Mouse (Mus musculus): ENCODE data around the gene Ctbp2. TPM values are rescaled to one million over a fixed set of nuclear protein-coding genes. Genes with fewer than 3 reads are reported as not detected.

Ctbp2 gene
- total and polyA plus RNA-seq, 3 experiments: 74.9 to 90.7 TPM; not detected in 1

- Histone ChIP-seq H3K9ac (ENCODE audit: control insufficient read depth, low read depth, low read length, poor library complexity, severe bottlenecking) (no peak overlapping the region), H3K79me2 (ENCODE audit: control insufficient read depth, insufficient read depth, low read length, poor library complexity) (no peaks in the 10 kb centered on the region), H3K36me3 (ENCODE audit: control insufficient read depth in 1 of 2, insufficient read depth in 2 of 2, low read length in 2 of 2) (peaks cover 0 to 16% of the 10 kb centered on the region in 2 experiments; a peak in 2 of 4 replicates), H3K9me3 (replicated peaks; ENCODE audit: insufficient read depth, low read length) (no peaks in the 10 kb centered on the region), H3K4me1 (ENCODE audit: control insufficient read depth in 1 of 2, insufficient read depth in 2 of 2, low read length in 2 of 2) (no peaks in the 10 kb centered on the region), H3K27ac (ENCODE audit: control insufficient read depth, low read depth, low read length) (no peak overlapping the region), H3K4me3 (ENCODE audit: control insufficient read depth in 1 of 2, insufficient read depth in 1 of 2, low read depth in 2 of 2, low read length in 2 of 2) (no peak overlapping the region), H3K27me3 (ENCODE audit: control insufficient read depth in 1 of 2, insufficient read depth in 2 of 2, low read length in 2 of 2) (no peaks in the 10 kb centered on the region)
- no peak for TF ChIP-seq CHD2 (IDR thresholded peaks at IDR 0.05; ENCODE audit: low read length)
- no peak for TF ChIP-seq RCOR1 (IDR thresholded peaks at IDR 0.05; ENCODE audit: low read depth, low read length)
- TF ChIP-seq KAT2A (conservative IDR thresholded peaks at IDR 0.05; ENCODE audit: low read depth, low read length): no peak
- no peak for TF ChIP-seq ELF1 (IDR thresholded peaks at IDR 0.05; ENCODE audit: low read depth, low read length)
- no peak for TF ChIP-seq TAL1 (IDR thresholded peaks at IDR 0.05; ENCODE audit: low read length)
- TF ChIP-seq ZNF384 (IDR thresholded peaks at IDR 0.05; ENCODE audit: low read depth, low read length): no peak
- no peak for TF ChIP-seq UBTF (IDR thresholded peaks at IDR 0.05; ENCODE audit: borderline replicate concordance, insufficient read depth, low read depth, low read length)
- TF ChIP-seq USF1 (IDR thresholded peaks at IDR 0.05; ENCODE audit: low read depth, low read length): no peak
- no peak for TF ChIP-seq MAX (IDR thresholded peaks at IDR 0.05; ENCODE audit: low read length)
- no peak for TF ChIP-seq MAZ (IDR thresholded peaks at IDR 0.05; ENCODE audit: low read depth, low read length)
- TF ChIP-seq MAFK (IDR thresholded peaks at IDR 0.05; ENCODE audit: borderline replicate concordance, low read depth, low read length): no peak
- no peak for TF ChIP-seq NRF1 (IDR thresholded peaks at IDR 0.05; ENCODE audit: insufficient read depth, low read depth, low read length, poor library complexity, severe bottlenecking)
- no peak for TF ChIP-seq EP300 (IDR thresholded peaks at IDR 0.05; ENCODE audit: low read depth in 1 of 2, low read length in 2 of 2)
- DNase-seq (ENCODE audit: low read depth, low spot score): no peak
Observed at GRCm38 (mm10) chr7:133074462-133075133, 49.6 kb downstream of the Ctbp2 start.

- TF ChIP-seq MAX (IDR thresholded peaks at IDR 0.05; ENCODE audit: low read length): no peak
- TF ChIP-seq JUND (IDR thresholded peaks at IDR 0.05; ENCODE audit: low read depth, low read length): no peak
- no peak for TF ChIP-seq ZC3H11A (IDR thresholded peaks at IDR 0.05; ENCODE audit: low read depth, low read length)
- TF ChIP-seq GATA1 (IDR thresholded peaks at IDR 0.05; ENCODE audit: low read depth, low read length): no peak
- TF ChIP-seq SIN3A (IDR thresholded peaks at IDR 0.05; ENCODE audit: low read length): no peak
- no peak for TF ChIP-seq TCF12 (IDR thresholded peaks at IDR 0.05; ENCODE audit: low read depth, low read length)
- no peak for TF ChIP-seq MYB (IDR thresholded peaks at IDR 0.05; ENCODE audit: low read depth, low read length)
- TF ChIP-seq MAZ (IDR thresholded peaks at IDR 0.05; ENCODE audit: low read depth, low read length): no peak
- no peak for TF ChIP-seq POLR2AphosphoS2 (IDR thresholded peaks at IDR 0.05; ENCODE audit: low read length)
- TF ChIP-seq E2F4 (IDR thresholded peaks at IDR 0.05; ENCODE audit: borderline replicate concordance, low read depth, low read length): no peak
- no peak for TF ChIP-seq UBTF (IDR thresholded peaks at IDR 0.05; ENCODE audit: borderline replicate concordance, insufficient read depth, low read depth, low read length)
- TF ChIP-seq EP300 (IDR thresholded peaks at IDR 0.05; ENCODE audit: low read depth in 1 of 2, low read length in 2 of 2): no peak
- TF ChIP-seq MYC (IDR thresholded peaks at IDR 0.05; ENCODE audit: low read depth, low read length): no peak
- TF ChIP-seq KAT2A (conservative IDR thresholded peaks at IDR 0.05; ENCODE audit: low read depth, low read length): no peak
- Histone ChIP-seq H3K4me1 (ENCODE audit: control insufficient read depth in 1 of 2, insufficient read depth in 2 of 2, low read length in 2 of 2) (no peaks in the 10 kb centered on the region), H3K9ac (ENCODE audit: control insufficient read depth, low read depth, low read length, poor library complexity, severe bottlenecking) (no peak overlapping the region), H3K36me3 (ENCODE audit: control insufficient read depth in 1 of 2, insufficient read depth in 2 of 2, low read length in 2 of 2) (peaks cover 0 to 15% of the 10 kb centered on the region in 2 experiments; a peak in 2 of 4 replicates), H3K9me3 (replicated peaks; ENCODE audit: insufficient read depth, low read length) (no peaks in the 10 kb centered on the region), H3K27ac (ENCODE audit: control insufficient read depth, low read depth, low read length) (no peak overlapping the region), H3K4me3 (ENCODE audit: control insufficient read depth in 1 of 2, insufficient read depth in 1 of 2, low read depth in 2 of 2, low read length in 2 of 2) (no peak overlapping the region), H3K79me2 (ENCODE audit: control insufficient read depth, insufficient read depth, low read length, poor library complexity) (no peaks in the 10 kb centered on the region), H3K27me3 (ENCODE audit: control insufficient read depth in 1 of 2, insufficient read depth in 2 of 2, low read length in 2 of 2) (no peaks in the 10 kb centered on the region)
- no peak for DNase-seq (ENCODE audit: low read depth, low spot score)
Observed at GRCm38 (mm10) chr7:133073147-133073651, 51.0 kb downstream of the Ctbp2 start.
